Mouse (Mus musculus): ENCODE measurements around the gene Rnf26. TPM values are rescaled to one million over a fixed set of nuclear protein-coding genes. Genes with fewer than 3 reads are reported as not detected.

The Rnf26 gene
- total RNA-seq, 1 experiment, result 19.9 TPM

- no peak overlapping the region for H3K4me3 ChIP-seq (ENCODE audit: insufficient read depth in 1 of 2, low read depth in 1 of 2, low read length in 2 of 2, poor library complexity in 1 of 2, severe bottlenecking in 1 of 2)
Observed at GRCm38 (mm10) chr9:44106182-44106581, 7.1 kb downstream of the Rnf26 start.

GRCm38 (mm10) chr9:44105781-44106180 is 7.5 kb downstream of the Rnf26 start:
- in situ Hi-C loops (cut with MboI; ENCODE audit: low sequenced_read_pairs in 2 of 2, unreplicated experiment in 2 of 2), result no loop called here
- Histone ChIP-seq H3K9me3 (ENCODE audit: control insufficient read depth, insufficient read depth, low read depth, low read length) (no peaks in the 10 kb centered on the region), H3K36me3 (ENCODE audit: control insufficient read depth, insufficient read depth, low read length, poor library complexity, severe bottlenecking) (peaks cover 17% of the 10 kb centered on the region; the same call in 1 of the 2 replicates), H3K4me1 (ENCODE audit: control insufficient read depth in 2 of 2, insufficient read depth in 2 of 2, low read length in 2 of 2, poor library complexity in 1 of 2) (peaks cover 0 to 20% of the 10 kb centered on the region in 2 experiments; a peak in 2 of 4 replicates), H3K4me3 (ENCODE audit: insufficient read depth in 1 of 2, low read depth in 1 of 2, low read length in 2 of 2, poor library complexity in 1 of 2, severe bottlenecking in 1 of 2) (no peak overlapping the region), H3K9ac (ENCODE audit: insufficient read depth, low read depth, low read length, poor library complexity, severe bottlenecking) (no peak overlapping the region), H3K27ac (ENCODE audit: insufficient read depth, low read depth, low read length, poor library complexity, severe bottlenecking) (no peak overlapping the region)
- TF ChIP-seq MAFK (IDR thresholded peaks at IDR 0.05; ENCODE audit: insufficient read depth, low read depth, low read length) (no peak), HCFC1 (IDR thresholded peaks at IDR 0.05; ENCODE audit: borderline replicate concordance, insufficient read depth, low read length) (no peak), ZC3H11A (IDR thresholded peaks at IDR 0.05; ENCODE audit: borderline replicate concordance, low read depth, low read length) (no peak), CHD2 (IDR thresholded peaks at IDR 0.05; ENCODE audit: low read depth, low read length) (no peak), ZNF384 (IDR thresholded peaks at IDR 0.05; ENCODE audit: low read depth, low read length) (no peak)
- DNase-seq (ENCODE audit: low read depth, low spot score), result no peak

More at GRCm38 (mm10) chr9:44106182-44106581, 7.1 kb downstream of the Rnf26 start:
- TF ChIP-seq ZC3H11A (IDR thresholded peaks at IDR 0.05; ENCODE audit: borderline replicate concordance, low read depth, low read length), result no peak
- no peak for TF ChIP-seq MAFK (IDR thresholded peaks at IDR 0.05; ENCODE audit: insufficient read depth, low read depth, low read length)
- TF ChIP-seq HCFC1 (IDR thresholded peaks at IDR 0.05; ENCODE audit: borderline replicate concordance, insufficient read depth, low read length), result no peak
- TF ChIP-seq CHD2 (IDR thresholded peaks at IDR 0.05; ENCODE audit: low read depth, low read length), result no peak
- no peak for TF ChIP-seq ZNF384 (IDR thresholded peaks at IDR 0.05; ENCODE audit: low read depth, low read length)
- Histone ChIP-seq H3K36me3 (ENCODE audit: control insufficient read depth, insufficient read depth, low read length, poor library complexity, severe bottlenecking) (peaks cover 17% of the 10 kb centered on the region; the same call in 1 of the 2 replicates), H3K4me1 (ENCODE audit: control insufficient read depth in 2 of 2, insufficient read depth in 2 of 2, low read length in 2 of 2, poor library complexity in 1 of 2) (peaks cover 0 to 20% of the 10 kb centered on the region in 2 experiments; a peak in 2 of 4 replicates), H3K9ac (ENCODE audit: insufficient read depth, low read depth, low read length, poor library complexity, severe bottlenecking) (no peak overlapping the region), H3K27ac (ENCODE audit: insufficient read depth, low read depth, low read length, poor library complexity, severe bottlenecking) (no peak overlapping the region), H3K9me3 (ENCODE audit: control insufficient read depth, insufficient read depth, low read depth, low read length) (no peaks in the 10 kb centered on the region)
- in situ Hi-C loops (cut with MboI; ENCODE audit: low sequenced_read_pairs in 2 of 2, unreplicated experiment in 2 of 2), result no loop called here
- DNase-seq (ENCODE audit: low read depth, low spot score), result no peak

GRCm38 (mm10) chr9:44104881-44105280 is 8.4 kb downstream of the Rnf26 start:
- TF ChIP-seq HCFC1 (IDR thresholded peaks at IDR 0.05; ENCODE audit: borderline replicate concordance, insufficient read depth, low read length) (no peak), MAFK (IDR thresholded peaks at IDR 0.05; ENCODE audit: insufficient read depth, low read depth, low read length) (no peak), CHD2 (IDR thresholded peaks at IDR 0.05; ENCODE audit: low read depth, low read length) (no peak), ZC3H11A (IDR thresholded peaks at IDR 0.05; ENCODE audit: borderline replicate concordance, low read depth, low read length) (no peak), ZNF384 (IDR thresholded peaks at IDR 0.05; ENCODE audit: low read depth, low read length) (no peak)
- H3K27ac ChIP-seq (ENCODE audit: insufficient read depth, low read depth, low read length, poor library complexity, severe bottlenecking), result peak overlapping the region; percentile 10; the same call in 1 of the 2 replicates

GRCm38 (mm10) chr9:44101490-44101889 is 11.8 kb downstream of the Rnf26 start, which contains the start of gene Mfrp:
Gene Mfrp (plus strand): TSS chr9:44101729.
- Histone ChIP-seq H3K4me1 (ENCODE audit: control insufficient read depth in 2 of 2, insufficient read depth in 2 of 2, low read length in 2 of 2, poor library complexity in 1 of 2) (peaks cover 0 to 2% of the 10 kb centered on the region in 2 experiments; a peak in 1 of 4 replicates), H3K9me3 (ENCODE audit: control insufficient read depth, insufficient read depth, low read depth, low read length) (no peaks in the 10 kb centered on the region), H3K27ac (ENCODE audit: insufficient read depth, low read depth, low read length, poor library complexity, severe bottlenecking) (no peak within 1 kb of the TSS), H3K9ac (ENCODE audit: insufficient read depth, low read depth, low read length, poor library complexity, severe bottlenecking) (no peak within 1 kb of the TSS), H3K4me3 (ENCODE audit: insufficient read depth in 1 of 2, low read depth in 1 of 2, low read length in 2 of 2, poor library complexity in 1 of 2, severe bottlenecking in 1 of 2) (no peak within 1 kb of the TSS), H3K36me3 (ENCODE audit: control insufficient read depth, insufficient read depth, low read length, poor library complexity, severe bottlenecking) (peaks cover 6% of the 10 kb centered on the region; the same call in 1 of the 2 replicates)
- no peak for DNase-seq (ENCODE audit: low read depth, low spot score)
- no peak for TF ChIP-seq ZNF384 (IDR thresholded peaks at IDR 0.05; ENCODE audit: low read depth, low read length)
- TF ChIP-seq ZC3H11A (IDR thresholded peaks at IDR 0.05; ENCODE audit: borderline replicate concordance, low read depth, low read length), result no peak
- no peak for TF ChIP-seq CHD2 (IDR thresholded peaks at IDR 0.05; ENCODE audit: low read depth, low read length)
- TF ChIP-seq MAFK (IDR thresholded peaks at IDR 0.05; ENCODE audit: insufficient read depth, low read depth, low read length), result no peak
- no peak for TF ChIP-seq HCFC1 (IDR thresholded peaks at IDR 0.05; ENCODE audit: borderline replicate concordance, insufficient read depth, low read length)
- in situ Hi-C loops (cut with MboI; ENCODE audit: low sequenced_read_pairs in 2 of 2, unreplicated experiment in 2 of 2), result no loop called here

More at GRCm38 (mm10) chr9:44104881-44105280, 8.4 kb downstream of the Rnf26 start:
- Histone ChIP-seq H3K4me3 (ENCODE audit: insufficient read depth in 1 of 2, low read depth in 1 of 2, low read length in 2 of 2, poor library complexity in 1 of 2, severe bottlenecking in 1 of 2) (no peak overlapping the region), H3K36me3 (ENCODE audit: control insufficient read depth, insufficient read depth, low read length, poor library complexity, severe bottlenecking) (peaks cover 13% of the 10 kb centered on the region; the same call in 1 of the 2 replicates), H3K9ac (ENCODE audit: insufficient read depth, low read depth, low read length, poor library complexity, severe bottlenecking) (no peak overlapping the region), H3K4me1 (ENCODE audit: control insufficient read depth in 2 of 2, insufficient read depth in 2 of 2, low read length in 2 of 2, poor library complexity in 1 of 2) (peaks cover 0 to 20% of the 10 kb centered on the region in 2 experiments; a peak in 2 of 4 replicates), H3K9me3 (ENCODE audit: control insufficient read depth, insufficient read depth, low read depth, low read length) (no peaks in the 10 kb centered on the region)
- DNase-seq (ENCODE audit: low read depth, low spot score), result no peak
- in situ Hi-C loops (cut with MboI; ENCODE audit: low sequenced_read_pairs in 2 of 2, unreplicated experiment in 2 of 2), result no loop called here
